Mouse (Mus musculus): Measurements from ENCODE around the gene Zbtb32. TPM values are rescaled to one million over a fixed set of nuclear protein-coding genes. Genes with fewer than 3 reads are reported as not detected.

The Zbtb32 gene
- total and polyA plus RNA-seq, 3 experiments, result 173 to 183 (median 178) TPM

GRCm38 (mm10) chr7:30559443-30559954 lies 39.2 kb downstream of the Zbtb32 start, which contains the start of gene Lin37:
Gene Lin37, minus strand, starts transcription at chr7:30559838.
- H3K27me3 ChIP-seq (replicated peaks), result no peaks in the 10 kb centered on the region
- peak; percentile 98 for DNase-seq (ENCODE audit: extremely low read depth)
- H3K36me3 ChIP-seq (replicated peaks in 1 of 2; ENCODE audit: control insufficient read depth in 1 of 2, insufficient read depth in 1 of 2, low read length in 1 of 2), result peaks cover 27 to 47% of the 10 kb centered on the region in 2 experiments
- H3K4me2 ChIP-seq (ENCODE audit: insufficient read depth, low read depth, poor library complexity, severe bottlenecking), result peak within 1 kb of the TSS; percentile 85
- H3K9me3 ChIP-seq (replicated peaks; ENCODE audit: low read length), result no peaks in the 10 kb centered on the region
- peaks cover 25% of the 10 kb centered on the region for H3K79me2 ChIP-seq (replicated peaks; ENCODE audit: control insufficient read depth, extremely low read depth, insufficient read depth, poor library complexity, severe bottlenecking)
- peak within 1 kb of the TSS; percentile 70 to 99 (median 99) for H3K4me3 ChIP-seq (replicated peaks in 1 of 3; ENCODE audit: low read depth in 2 of 3, low read length in 2 of 3, poor library complexity in 1 of 3)
- H3K27ac ChIP-seq (ENCODE audit: insufficient read depth, low read depth), result peak within 1 kb of the TSS; percentile 63
- H3K4me1 ChIP-seq (ENCODE audit: control insufficient read depth in 1 of 2, insufficient read depth in 2 of 2), result peaks cover 9 to 37% of the 10 kb centered on the region in 2 experiments; a peak in 3 of 4 replicates
- dilution Hi-C loops (cut with MboI; ENCODE audit: extremely low pct_ligation_motif_present, extremely low pct_unique_long_range_greater_than_20kb, low sequenced_read_pairs), result no loop called here
- TF ChIP-seq IRF4 (IDR thresholded peaks at IDR 0.05; ENCODE audit: low read depth, low read length) (peak; percentile 51; the same call in 1 of the 2 replicates), HCFC1 (IDR thresholded peaks at IDR 0.05; ENCODE audit: low read depth, low read length) (peak; percentile 94), ETS1 (conservative IDR thresholded peaks at IDR 0.05; ENCODE audit: low read depth, low read length) (no peak), RAD21 (IDR thresholded peaks at IDR 0.05; ENCODE audit: low read depth, low read length) (no peak), NELFE (IDR thresholded peaks at IDR 0.05; ENCODE audit: low read depth, low read length) (peak; percentile 61), TCF12 (IDR thresholded peaks at IDR 0.05; ENCODE audit: low read depth, low read length) (peak; percentile 63; the same call in 1 of the 2 replicates), SIN3A (IDR thresholded peaks at IDR 0.05; ENCODE audit: low read length) (peak; percentile 95), RCOR1 (conservative IDR thresholded peaks at IDR 0.05; ENCODE audit: low read depth, low read length) (no peak), TBP (conservative IDR thresholded peaks at IDR 0.05; ENCODE audit: low read depth, low read length) (peak; percentile 59; the same call in 1 of the 2 replicates), USF2 (conservative IDR thresholded peaks at IDR 0.05; ENCODE audit: low read depth, low read length) (no peak), SMC3 (IDR thresholded peaks at IDR 0.05; ENCODE audit: low read depth, low read length) (no peak), NRF1 (IDR thresholded peaks at IDR 0.05; ENCODE audit: low read depth, low read length) (peak; percentile 88), POLR2AphosphoS2 (IDR thresholded peaks at IDR 0.05; ENCODE audit: low read depth, low read length) (0 out of 2 replicates have a peak, but pooled peaks have one; percentile 42), MAZ (IDR thresholded peaks at IDR 0.05; ENCODE audit: low read depth, low read length) (peak; percentile 95), MXI1 (IDR thresholded peaks at IDR 0.05; ENCODE audit: low read depth, low read length) (peak; percentile 67), MAX (IDR thresholded peaks at IDR 0.05; ENCODE audit: low read length) (peak; percentile 22; the same call in 1 of the 2 replicates), MEF2A (IDR thresholded peaks at IDR 0.05; ENCODE audit: borderline replicate concordance, low read depth, low read length) (peak; percentile 64), POLR2A (IDR thresholded peaks at IDR 0.05; ENCODE audit: low read depth, low read length) (peak; percentile 73), CTCF (conservative IDR thresholded peaks at IDR 0.05 in 1 of 2, IDR thresholded peaks at IDR 0.05 in 1 of 2; ENCODE audit: low read depth in 2 of 2, low read length in 2 of 2) (no peak), ELF1 (IDR thresholded peaks at IDR 0.05; ENCODE audit: low read depth, low read length) (peak; percentile 95), KAT2A (IDR thresholded peaks at IDR 0.05; ENCODE audit: insufficient replicate concordance, low read length) (peak; percentile 84; the same call in 1 of the 2 replicates), ZMIZ1 (IDR thresholded peaks at IDR 0.05; ENCODE audit: low read depth, low read length) (peak; percentile 71; the same call in 1 of the 2 replicates), CHD2 (IDR thresholded peaks at IDR 0.05; ENCODE audit: low read length) (peak; percentile 89)
- peak within 1 kb of the TSS; percentile 98 for H3K9ac ChIP-seq (ENCODE audit: insufficient read depth, low read depth)
- in situ Hi-C loops (cut with MboI; ENCODE audit: low pct_ligation_motif_present, low pct_unique_long_range_greater_than_20kb, low sequenced_read_pairs), result loop anchor here (5.0 kb wide), 1 partner anchor 48 kb away; no protein-coding TSS in a partner anchor

All from CH12.LX (cell line).